9 mouse cellular contexts compared by ENCODE assay signal in the genomic region with DNA sequence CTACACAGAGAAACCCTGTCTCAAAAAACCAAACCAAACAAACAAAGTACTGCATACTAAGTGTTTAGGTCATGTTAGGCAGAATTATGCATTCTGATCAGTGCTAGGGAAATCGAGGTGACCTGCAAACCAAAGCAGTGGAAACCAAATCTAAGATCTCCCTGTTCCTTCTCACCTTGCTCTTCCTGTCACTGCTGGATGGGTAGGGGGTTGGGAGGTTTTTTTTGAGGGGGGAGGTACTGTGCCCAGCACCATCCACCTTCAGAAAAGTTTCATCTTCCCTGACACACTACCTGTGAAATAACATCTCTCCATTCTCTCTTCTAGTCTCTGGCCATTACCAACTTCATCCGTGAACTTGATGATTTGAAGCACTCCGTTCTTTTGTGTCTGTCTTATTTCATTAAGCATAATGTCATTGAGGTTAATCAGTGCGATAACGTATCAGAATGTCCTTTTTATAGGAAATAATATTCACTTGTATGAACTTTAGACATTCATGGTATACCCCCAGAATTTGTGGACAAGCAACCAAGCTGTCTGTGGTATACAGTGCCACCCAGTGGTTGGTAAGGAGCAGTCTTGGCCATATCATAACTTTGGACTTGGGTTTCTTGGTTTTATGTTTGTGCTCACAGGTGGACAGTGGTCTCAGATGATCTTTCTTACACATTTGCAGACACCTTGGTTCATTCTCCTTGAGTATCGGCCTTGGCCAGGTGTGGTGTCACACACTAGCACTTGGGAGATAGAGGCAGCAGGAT. TPM values are rescaled to one million over a fixed set of nuclear protein-coding genes. Genes with fewer than 3 reads are reported as not detected.
A peak's percentile ranks its signal among the peaks of the same experiment; 100 is the strongest.
DNase-seq lines count a peak whose midpoint lies in the region; ATAC-seq lines count a peak whose summit lies in the region.
"Had no signal": no experiment of that assay in that cellular context is flagged by ENCODE, and none has a peak within 500 bp of the region (broad histone marks: within the 10 kb centered on the region; RNA-seq: fewer than 3 reads in every experiment).

No protein-coding gene starts in this region.

- no peak overlapping the region for H3K27ac ChIP-seq in midbrain, embryonic 11.5 days (ENCODE audit: low read depth, low read length)
- H3K27ac ChIP-seq in midbrain, embryonic 10.5 days (replicated peaks): no peak overlapping the region
- no peak overlapping the region for H3K27ac ChIP-seq in forebrain, embryonic 16.5 days (ENCODE audit: low read length)
- H3K27ac ChIP-seq: midbrain, embryonic 13.5 days had no signal

- peaks cover 4% of the 10 kb centered on the region for H3K36me3 ChIP-seq in midbrain, embryonic 11.5 days (ENCODE audit: control insufficient read depth, insufficient read depth, low read length)
- peaks cover 12% of the 10 kb centered on the region for H3K36me3 ChIP-seq in midbrain, embryonic 10.5 days
- H3K36me3 ChIP-seq in forebrain, embryonic 16.5 days (ENCODE audit: control insufficient read depth, insufficient read depth): no peaks in the 10 kb centered on the region; the same call in 1 of the 2 replicates

- peak; percentile 47 to 54 for DNase-seq in cerebellum, postnatal 14 days
- DNase-seq in cerebellum, adult 18-20 months: no peak
- peak; percentile 83 for DNase-seq in midbrain, embryonic 11.5 days (ENCODE audit: low spot score, missing footprints)
- DNase-seq in midbrain, embryonic 10.5 days (ENCODE audit: low spot score): no peak
- peak; percentile 32 for DNase-seq in heart, postnatal 4 days
- DNase-seq in naive thymus-derived CD4-positive, alpha-beta T cell, adult 2 months (ENCODE audit: low read depth): peak; percentile 42
- no peak for DNase-seq in right cerebral cortex, postnatal 25 days

- H3K9ac ChIP-seq in midbrain, embryonic 11.5 days (ENCODE audit: low read length): no peak overlapping the region
- no peak overlapping the region for H3K9ac ChIP-seq in forebrain, embryonic 16.5 days (replicated peaks; ENCODE audit: low read depth, low read length)
- H3K9ac ChIP-seq: midbrain, embryonic 13.5 days had no signal

- peaks cover 17% of the 10 kb centered on the region for H3K4me1 ChIP-seq in midbrain, embryonic 11.5 days (ENCODE audit: control insufficient read depth, insufficient read depth, low read length)
- peaks cover 39% of the 10 kb centered on the region for H3K4me1 ChIP-seq in midbrain, embryonic 10.5 days
- peaks cover 21% of the 10 kb centered on the region for H3K4me1 ChIP-seq in forebrain, embryonic 16.5 days (replicated peaks; ENCODE audit: control insufficient read depth, insufficient read depth, low read length)

- H3K27me3 ChIP-seq in midbrain, embryonic 11.5 days (ENCODE audit: control insufficient read depth, insufficient read depth, low read length): no peaks in the 10 kb centered on the region
- peaks cover 7% of the 10 kb centered on the region for H3K27me3 ChIP-seq in midbrain, embryonic 10.5 days (ENCODE audit: low read depth, poor library complexity, severe bottlenecking)
- H3K27me3 ChIP-seq in forebrain, embryonic 16.5 days (replicated peaks; ENCODE audit: control insufficient read depth, insufficient read depth, low read length): no peaks in the 10 kb centered on the region
- H3K27me3 ChIP-seq: midbrain, embryonic 13.5 days had no signal

- no peak overlapping the region for H3K4me2 ChIP-seq in midbrain, embryonic 11.5 days
- H3K4me2 ChIP-seq in forebrain, embryonic 16.5 days (ENCODE audit: low read length): no peak overlapping the region
- H3K4me2 ChIP-seq: midbrain, embryonic 13.5 days had no signal

- ATAC-seq in midbrain, embryonic 11.5 days (ENCODE audit: low FRiP score): no peak
- ATAC-seq in forebrain, embryonic 16.5 days: no peak
- ATAC-seq: midbrain, embryonic 13.5 days had no signal

- 93% methylated on average over 6 of the region's 6 CpGs for WGBS in midbrain, embryonic 11.5 days
- WGBS in midbrain, embryonic 10.5 days: 93% methylated on average over 6 of the region's 6 CpGs
- WGBS in forebrain, embryonic 16.5 days: 96% methylated on average over 6 of the region's 6 CpGs

- H3K4me3 ChIP-seq in midbrain, embryonic 11.5 days (ENCODE audit: low read depth, low read length): no peak overlapping the region
- H3K4me3 ChIP-seq in midbrain, embryonic 10.5 days: no peak overlapping the region
- no peak overlapping the region for H3K4me3 ChIP-seq in forebrain, embryonic 16.5 days (replicated peaks; ENCODE audit: low read length)
- H3K4me3 ChIP-seq: midbrain, embryonic 13.5 days had no signal

- H3K9me3 ChIP-seq in midbrain, embryonic 11.5 days (ENCODE audit: control insufficient read depth, low read length): no peaks in the 10 kb centered on the region
- H3K9me3 ChIP-seq in midbrain, embryonic 10.5 days (replicated peaks): peaks cover 7% of the 10 kb centered on the region; the same call in 1 of the 2 replicates
- 0 out of 2 replicates have a peak, but pooled peaks cover 2% of the 10 kb centered on the region for H3K9me3 ChIP-seq in forebrain, embryonic 16.5 days (ENCODE audit: control insufficient read depth, low read length)

RNA-seq across cellular contexts. Expression of a gene that starts 2.3 kb away (rescaled TPM):
- 80.3 and 84.4 TPM in 2 replicates for polyA plus RNA-seq in midbrain, embryonic 11.5 days (2014; fragmentation: Nextera tagmentation; extraction: Ambion mirVana)
- 88.1 and 89.2 TPM in 2 replicates for polyA plus RNA-seq in midbrain, embryonic 10.5 days (2016; fragmentation: Nextera tagmentation; extraction: Ambion mirVana)
- 10 to 100 TPM; 57.8 to 61.1 TPM for total RNA-seq in heart, postnatal 4 days (2021)
- polyA plus RNA-seq in forebrain, embryonic 16.5 days (2015; fragmentation: Nextera tagmentation; extraction: Ambion mirVana): 64.4 and 72.8 TPM in 2 replicates

RNA-seq across cellular contexts. Expression of a gene that starts 2.4 kb away (rescaled TPM):
- polyA plus RNA-seq in midbrain, embryonic 11.5 days (2014; fragmentation: Nextera tagmentation; extraction: Ambion mirVana): 13.1 and 16.8 TPM in 2 replicates
- polyA plus RNA-seq in midbrain, embryonic 10.5 days (2016; fragmentation: Nextera tagmentation; extraction: Ambion mirVana): 10.2 and 10.7 TPM in 2 replicates
- total RNA-seq in heart, postnatal 4 days (2021): 10 to 100 TPM; 31.7 to 33.4 TPM
- 4.7 and 5.4 TPM in 2 replicates for polyA plus RNA-seq in forebrain, embryonic 16.5 days (2015; fragmentation: Nextera tagmentation; extraction: Ambion mirVana)

Comparison
In these comparisons a context has a peak if more than half of its experiments do, and no peak if none do; other contexts are left out.
1. DNase-seq: peak in cerebellum, postnatal 14 days (2 of 2), midbrain, embryonic 11.5 days (single experiment), heart, postnatal 4 days (single experiment) and naive thymus-derived CD4-positive, alpha-beta T cell, adult 2 months (single experiment); none in cerebellum, adult 18-20 months (0 of 2), midbrain, embryonic 10.5 days (single experiment) and right cerebral cortex, postnatal 25 days (single experiment).